Mouse (Mus musculus): ENCODE data around the gene Dcaf11. TPM values are rescaled to one million over a fixed set of nuclear protein-coding genes. Genes with fewer than 3 reads are reported as not detected.
A peak's percentile ranks its signal among the peaks of the same experiment; 100 is the strongest.

The Dcaf11 gene
- total and polyA plus RNA-seq, 3 experiments: 24.3 to 37.9 TPM; not detected in 1

DNA sequence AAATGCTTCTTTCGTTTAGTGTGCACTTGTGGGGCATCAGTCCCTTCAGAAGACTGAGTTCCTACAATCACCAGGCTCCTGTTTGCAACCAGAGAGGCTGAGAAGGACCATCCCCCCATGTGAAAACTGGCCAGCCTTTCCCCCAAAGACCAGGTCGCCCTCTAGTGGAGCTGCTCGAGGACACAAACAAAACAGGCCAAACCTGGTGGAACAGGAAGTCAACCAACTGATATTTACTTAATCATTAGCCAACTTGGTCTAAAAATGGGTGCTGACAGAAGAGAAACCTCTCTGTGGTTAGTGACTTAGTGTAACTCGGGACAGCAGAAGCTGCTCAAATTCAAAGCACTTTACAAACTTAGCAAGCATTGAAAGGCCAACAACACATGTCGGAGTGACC is 2.8 kb upstream of the Dcaf11 start:
- peak overlapping the region; percentile 18 to 29; a peak in 3 of 4 replicates for H3K4me3 ChIP-seq (ENCODE audit: control insufficient read depth in 1 of 2, insufficient read depth in 1 of 2, low read depth in 2 of 2, low read length in 2 of 2)
- H3K9ac ChIP-seq (ENCODE audit: control insufficient read depth, low read depth, low read length, poor library complexity, severe bottlenecking): peak overlapping the region; percentile 52
- peaks cover 7 to 33% of the 10 kb centered on the region in 2 experiments; a peak in 3 of 4 replicates for H3K4me1 ChIP-seq (ENCODE audit: control insufficient read depth in 1 of 2, insufficient read depth in 2 of 2, low read length in 2 of 2)
- peak; percentile 93 for DNase-seq (ENCODE audit: low read depth, low spot score)
- peak overlapping the region; percentile 83 for H3K27ac ChIP-seq (ENCODE audit: control insufficient read depth, low read depth, low read length)
- no peaks in the 10 kb centered on the region for H3K9me3 ChIP-seq (replicated peaks; ENCODE audit: insufficient read depth, low read length)
- no peaks in the 10 kb centered on the region for H3K27me3 ChIP-seq (ENCODE audit: control insufficient read depth in 1 of 2, insufficient read depth in 2 of 2, low read length in 2 of 2)
- H3K79me2 ChIP-seq (ENCODE audit: control insufficient read depth, insufficient read depth, low read length, poor library complexity): no peaks in the 10 kb centered on the region; the same call in none of the 2 replicates
- H3K36me3 ChIP-seq (ENCODE audit: control insufficient read depth in 1 of 2, insufficient read depth in 2 of 2, low read length in 2 of 2): peaks cover 0 to 36% of the 10 kb centered on the region in 2 experiments; a peak in 2 of 4 replicates
- no peak for TF ChIP-seq CHD2 (IDR thresholded peaks at IDR 0.05; ENCODE audit: low read length)
- no peak; the same call in 1 of the 2 replicates for TF ChIP-seq MXI1 (IDR thresholded peaks at IDR 0.05; ENCODE audit: low read depth, low read length)
- peak; percentile 14 to 72; a peak in 1 of 4 replicates for TF ChIP-seq EP300 (IDR thresholded peaks at IDR 0.05; ENCODE audit: low read depth in 1 of 2, low read length in 2 of 2)
- peak; percentile 65; the same call in 1 of the 2 replicates for TF ChIP-seq GATA1 (IDR thresholded peaks at IDR 0.05; ENCODE audit: low read depth, low read length)
- no peak for TF ChIP-seq E2F4 (IDR thresholded peaks at IDR 0.05; ENCODE audit: borderline replicate concordance, low read depth, low read length)
- no peak for TF ChIP-seq JUND (IDR thresholded peaks at IDR 0.05; ENCODE audit: low read depth, low read length)
- no peak for TF ChIP-seq ZC3H11A (IDR thresholded peaks at IDR 0.05; ENCODE audit: low read depth, low read length)
- TF ChIP-seq RCOR1 (IDR thresholded peaks at IDR 0.05; ENCODE audit: low read depth, low read length): no peak
- peak; percentile 86; the same call in 1 of the 2 replicates for TF ChIP-seq MEF2A (IDR thresholded peaks at IDR 0.05; ENCODE audit: extremely low read depth, insufficient replicate concordance, low read depth, low read length, poor library complexity, severe bottlenecking)
- no peak for TF ChIP-seq GABPA (IDR thresholded peaks at IDR 0.05; ENCODE audit: low read depth, low read length)
- no peak for TF ChIP-seq MYC (IDR thresholded peaks at IDR 0.05; ENCODE audit: low read depth, low read length)
- no peak for TF ChIP-seq ZKSCAN1 (IDR thresholded peaks at IDR 0.05; ENCODE audit: low read depth, low read length)
- peak in 1 of 2 experiments; percentile 38; a peak in 1 of 4 replicates for TF ChIP-seq POLR2A (IDR thresholded peaks at IDR 0.05; ENCODE audit: control insufficient read depth in 1 of 2, insufficient read depth in 1 of 2, low read depth in 1 of 2, low read length in 2 of 2, poor library complexity in 1 of 2)
- no peak for TF ChIP-seq USF1 (IDR thresholded peaks at IDR 0.05; ENCODE audit: low read depth, low read length)
- TF ChIP-seq MAX (IDR thresholded peaks at IDR 0.05; ENCODE audit: low read length): no peak
- no peak for TF ChIP-seq CHD1 (IDR thresholded peaks at IDR 0.05; ENCODE audit: low read depth, low read length)
- TF ChIP-seq ZNF384 (IDR thresholded peaks at IDR 0.05; ENCODE audit: low read depth, low read length): no peak
- peak; percentile 66 for TF ChIP-seq RAD21 (IDR thresholded peaks at IDR 0.05; ENCODE audit: low read depth, low read length)
- TF ChIP-seq ZMIZ1 (IDR thresholded peaks at IDR 0.05; ENCODE audit: low read depth, low read length): no peak
- TF ChIP-seq NRF1 (IDR thresholded peaks at IDR 0.05; ENCODE audit: insufficient read depth, low read depth, low read length, poor library complexity, severe bottlenecking): no peak
- TF ChIP-seq TBP (IDR thresholded peaks at IDR 0.05; ENCODE audit: low read depth, low read length): peak; percentile 62; the same call in 1 of the 2 replicates
- no peak for TF ChIP-seq KAT2A (conservative IDR thresholded peaks at IDR 0.05; ENCODE audit: low read depth, low read length)
- TF ChIP-seq SIN3A (IDR thresholded peaks at IDR 0.05; ENCODE audit: low read length): peak; percentile 80
- TF ChIP-seq POLR2AphosphoS2 (IDR thresholded peaks at IDR 0.05; ENCODE audit: low read length): no peak
- TF ChIP-seq UBTF (IDR thresholded peaks at IDR 0.05; ENCODE audit: borderline replicate concordance, insufficient read depth, low read depth, low read length): no peak
- peak; percentile 41; the same call in 1 of the 2 replicates for TF ChIP-seq HCFC1 (IDR thresholded peaks at IDR 0.05; ENCODE audit: low read depth, low read length)
- no peak for TF ChIP-seq BHLHE40 (IDR thresholded peaks at IDR 0.05; ENCODE audit: borderline replicate concordance, low read depth, low read length)
- no peak for TF ChIP-seq MAFK (IDR thresholded peaks at IDR 0.05; ENCODE audit: borderline replicate concordance, low read depth, low read length)
- TF ChIP-seq TCF12 (IDR thresholded peaks at IDR 0.05; ENCODE audit: low read depth, low read length): 0 out of 2 replicates have a peak, but pooled peaks have one; percentile 26
- TF ChIP-seq POLR2AphosphoS5 (IDR thresholded peaks at IDR 0.05; ENCODE audit: borderline replicate concordance, low read depth, low read length): no peak
- TF ChIP-seq TAL1 (IDR thresholded peaks at IDR 0.05; ENCODE audit: low read length): no peak
- peak; percentile 81 for TF ChIP-seq ETS1 (IDR thresholded peaks at IDR 0.05; ENCODE audit: low read depth, low read length)
- peak; percentile 81 to 94 (median 84) for TF ChIP-seq CTCF (IDR thresholded peaks at IDR 0.05 in 2 of 3, conservative IDR thresholded peaks at IDR 0.05 in 1 of 3; ENCODE audit: control insufficient read depth in 1 of 3, insufficient read depth in 1 of 3, low read depth in 2 of 3, low read length in 3 of 3, poor library complexity in 1 of 3, severe bottlenecking in 1 of 3)
- no peak for TF ChIP-seq MAZ (IDR thresholded peaks at IDR 0.05; ENCODE audit: low read depth, low read length)
- TF ChIP-seq NELFE (IDR thresholded peaks at IDR 0.05; ENCODE audit: low read depth, low read length): no peak
- no peak for TF ChIP-seq USF2 (IDR thresholded peaks at IDR 0.05; ENCODE audit: borderline replicate concordance in 1 of 2, insufficient read depth in 1 of 2, low read depth in 1 of 2, low read length in 2 of 2)
- peak; percentile 72; the same call in 1 of the 2 replicates for TF ChIP-seq ELF1 (IDR thresholded peaks at IDR 0.05; ENCODE audit: low read depth, low read length)

Data from MEL (cell line).